Mouse (Mus musculus) MEL (cell line): ENCODE measurements around the gene Palm. TPM values are rescaled to one million over a fixed set of nuclear protein-coding genes. Genes with fewer than 3 reads are reported as not detected.

Experiments
- DNase-seq: peaks from one replicate; pipeline ENCODE4 v3.0.0; 2011; ENCODE audit warnings: low read depth, low spot score
- H3K27ac ChIP-seq: 2 replicates; pipeline ENCODE4 v1.5.1; 2012; ENCODE audit warnings: low read depth, mild to moderate bottlenecking, control low read depth, low read length, moderate library complexity; ENCODE audit not compliant: control insufficient read depth
- H3K27me3 ChIP-seq, 2 experiments: fragments of 150-350 bp in 1 of 2; sonication (generic) in 1 of 2; 2 replicates each; pipeline ENCODE4 v1.6.1; 2012; ENCODE audit warnings: low read length in 2 of 2, mild to moderate bottlenecking in 2 of 2, improper control_type of control experiment in 1 of 2, moderate library complexity in 1 of 2; ENCODE audit not compliant: insufficient read depth in 2 of 2, control insufficient read depth in 1 of 2
- H3K36me3 ChIP-seq, 2 experiments: 2 replicates each; pipeline ENCODE4 v1.6.1; 2012 to 2014; ENCODE audit warnings: low read length in 2 of 2, improper control_type of control experiment in 1 of 2, inconsistent platforms in 1 of 2, mild to moderate bottlenecking in 1 of 2; ENCODE audit not compliant: insufficient read depth in 2 of 2, control insufficient read depth in 1 of 2
- H3K4me1 ChIP-seq, 2 experiments: fragments of 150-350 bp in 1 of 2; sonication (generic) in 1 of 2; 2 replicates each; pipeline ENCODE4 v1.6.1; 2012; ENCODE audit warnings: low read length in 2 of 2, improper control_type of control experiment in 1 of 2, mild to moderate bottlenecking in 1 of 2; ENCODE audit not compliant: insufficient read depth in 2 of 2, control insufficient read depth in 1 of 2
- H3K4me3 ChIP-seq, 2 experiments: fragments of 150-350 bp in 1 of 2; sonication (generic) in 1 of 2; 2 replicates each; pipeline ENCODE4 v1.5.1; 2012; ENCODE audit warnings: low read depth in 2 of 2, low read length in 2 of 2, mild to moderate bottlenecking in 2 of 2, moderate library complexity in 2 of 2, control low read depth in 1 of 2, improper control_type of control experiment in 1 of 2; ENCODE audit not compliant: control insufficient read depth in 1 of 2, insufficient read depth in 1 of 2
- H3K79me2 ChIP-seq: 2 replicates; pipeline ENCODE4 v1.6.1; 2012; ENCODE audit warnings: mild to moderate bottlenecking, low read length, moderate library complexity; ENCODE audit not compliant: control insufficient read depth, poor library complexity, insufficient read depth
- H3K9ac ChIP-seq: 2 replicates; pipeline ENCODE4 v1.6.1; 2012; ENCODE audit warnings: low read depth, mild to moderate bottlenecking, control low read depth, low read length, moderate library complexity; ENCODE audit not compliant: control insufficient read depth, poor library complexity, severe bottlenecking
- H3K9me3 ChIP-seq: fragments of 150-350 bp; sonication (generic); replicated peaks from 2 replicates; pipeline ENCODE4 v1.6.1; 2012; ENCODE audit warnings: mild to moderate bottlenecking, low read length, improper control_type of control experiment, moderate library complexity; ENCODE audit not compliant: insufficient read depth
- BHLHE40 ChIP-seq: IDR thresholded peaks from 2 replicates; pipeline ENCODE4 v1.6.1; 2012; ENCODE audit warnings: low read depth, mild to moderate bottlenecking, inconsistent platforms, low read length, improper control_type of control experiment, borderline replicate concordance
- CTCF ChIP-seq, 3 experiments: IDR thresholded peaks in 2 of 3; conservative IDR thresholded peaks in 1 of 3; 2 replicates each; pipeline ENCODE4 v1.5.1; 2011 to 2012; ENCODE audit warnings: low read length in 3 of 3, low read depth in 2 of 3, mild to moderate bottlenecking in 2 of 3, improper control_type of control experiment in 1 of 3, inconsistent platforms in 1 of 3, mixed read lengths in 1 of 3, moderate library complexity in 1 of 3; ENCODE audit not compliant: control insufficient read depth in 1 of 3, insufficient read depth in 1 of 3, poor library complexity in 1 of 3, severe bottlenecking in 1 of 3
- E2F4 ChIP-seq: IDR thresholded peaks from 2 replicates; pipeline ENCODE4 v1.6.1; 2011; ENCODE audit warnings: low read depth, low read length, improper control_type of control experiment, borderline replicate concordance
- ELF1 ChIP-seq: IDR thresholded peaks from 2 replicates; pipeline ENCODE4 v1.6.1; 2014; ENCODE audit warnings: low read depth, mild to moderate bottlenecking, inconsistent platforms, low read length, improper control_type of control experiment, moderate library complexity
- EP300 ChIP-seq, 2 experiments: IDR thresholded peaks; 2 replicates each; pipeline ENCODE4 v1.6.1; 2011; ENCODE audit warnings: improper control_type of control experiment in 2 of 2, low read length in 2 of 2, low read depth in 1 of 2, mild to moderate bottlenecking in 1 of 2
- ETS1 ChIP-seq: IDR thresholded peaks from 2 replicates; pipeline ENCODE4 v1.6.1; 2012; ENCODE audit warnings: low read depth, mild to moderate bottlenecking, inconsistent platforms, low read length, improper control_type of control experiment, moderate library complexity
- GATA1 ChIP-seq: IDR thresholded peaks from 2 replicates; pipeline ENCODE4 v1.6.1; 2011; ENCODE audit warnings: low read depth, low read length, improper control_type of control experiment
- HCFC1 ChIP-seq: IDR thresholded peaks from 2 replicates; pipeline ENCODE4 v1.6.1; 2012; ENCODE audit warnings: low read depth, mild to moderate bottlenecking, inconsistent platforms, low read length, improper control_type of control experiment, moderate library complexity
- JUND ChIP-seq: IDR thresholded peaks from 2 replicates; pipeline ENCODE4 v1.6.1; 2011; ENCODE audit warnings: low read depth, mild to moderate bottlenecking, improper control_type of control experiment, low read length
- KAT2A ChIP-seq: conservative IDR thresholded peaks from 2 replicates; pipeline ENCODE4 v1.6.1; 2012; ENCODE audit warnings: low read depth, low read length, improper control_type of control experiment, inconsistent platforms
- MAFK ChIP-seq: IDR thresholded peaks from 2 replicates; pipeline ENCODE4 v1.6.1; 2011; ENCODE audit warnings: low read depth, mild to moderate bottlenecking, low read length, improper control_type of control experiment, borderline replicate concordance
- MAX ChIP-seq: IDR thresholded peaks from 2 replicates; pipeline ENCODE4 v1.6.1; 2011; ENCODE audit warnings: low read length, improper control_type of control experiment
- MAZ ChIP-seq: IDR thresholded peaks from 2 replicates; pipeline ENCODE4 v1.6.1; 2012; ENCODE audit warnings: low read depth, mild to moderate bottlenecking, inconsistent platforms, low read length, improper control_type of control experiment
- MEF2A ChIP-seq: IDR thresholded peaks from 2 replicates; pipeline ENCODE4 v1.6.1; 2014; ENCODE audit warnings: low read depth, mild to moderate bottlenecking, inconsistent platforms, low read length, improper control_type of control experiment; ENCODE audit not compliant: poor library complexity, insufficient replicate concordance, severe bottlenecking; ENCODE audit errors: extremely low read depth
- MXI1 ChIP-seq: IDR thresholded peaks from 2 replicates; pipeline ENCODE4 v1.6.1; 2011; ENCODE audit warnings: mild to moderate bottlenecking, low read depth, low read length, improper control_type of control experiment
- MYC ChIP-seq: IDR thresholded peaks from 2 replicates; pipeline ENCODE4 v1.6.1; 2011; ENCODE audit warnings: low read depth, mild to moderate bottlenecking, low read length, improper control_type of control experiment, moderate library complexity
- NELFE ChIP-seq: IDR thresholded peaks from 2 replicates; pipeline ENCODE4 v1.6.1; 2011; ENCODE audit warnings: low read depth, low read length, improper control_type of control experiment
- NRF1 ChIP-seq: IDR thresholded peaks from 2 replicates; pipeline ENCODE4 v1.6.1; 2014; ENCODE audit warnings: low read depth, mild to moderate bottlenecking, inconsistent platforms, low read length, improper control_type of control experiment, moderate library complexity; ENCODE audit not compliant: poor library complexity, insufficient read depth, severe bottlenecking
- POLR2AphosphoS5 ChIP-seq: IDR thresholded peaks from 2 replicates; pipeline ENCODE4 v1.6.1; 2012; ENCODE audit warnings: low read depth, borderline replicate concordance, mild to moderate bottlenecking, inconsistent platforms, low read length, moderate library complexity, mixed read lengths
- RAD21 ChIP-seq: IDR thresholded peaks from 2 replicates; pipeline ENCODE4 v1.6.1; 2011; ENCODE audit warnings: mild to moderate bottlenecking, low read depth, low read length, improper control_type of control experiment
- RCOR1 ChIP-seq: IDR thresholded peaks from 2 replicates; pipeline ENCODE4 v1.6.1; 2012; ENCODE audit warnings: low read depth, mild to moderate bottlenecking, inconsistent platforms, low read length, improper control_type of control experiment
- SIN3A ChIP-seq: IDR thresholded peaks from 2 replicates; pipeline ENCODE4 v1.6.1; 2012; ENCODE audit warnings: low read length, improper control_type of control experiment, inconsistent platforms
- SMC3 ChIP-seq: IDR thresholded peaks from 2 replicates; pipeline ENCODE4 v1.6.1; 2011; ENCODE audit warnings: low read depth, low read length, improper control_type of control experiment
- TBP ChIP-seq: IDR thresholded peaks from 2 replicates; pipeline ENCODE4 v1.8.0; 2011; ENCODE audit warnings: low read depth, low read length, improper control_type of control experiment
- TCF12 ChIP-seq: IDR thresholded peaks from 2 replicates; pipeline ENCODE4 v1.6.1; 2014; ENCODE audit warnings: low read depth, mild to moderate bottlenecking, inconsistent platforms, low read length, improper control_type of control experiment, moderate library complexity
- USF1 ChIP-seq: IDR thresholded peaks from 2 replicates; pipeline ENCODE4 v1.6.1; 2014; ENCODE audit warnings: low read depth, mild to moderate bottlenecking, inconsistent platforms, low read length, improper control_type of control experiment, moderate library complexity
- USF2 ChIP-seq, 2 experiments: IDR thresholded peaks; 2 replicates each; pipeline ENCODE4 v1.6.1; 2011 to 2012; ENCODE audit warnings: improper control_type of control experiment in 2 of 2, low read length in 2 of 2, borderline replicate concordance in 1 of 2, inconsistent platforms in 1 of 2, low read depth in 1 of 2, mild to moderate bottlenecking in 1 of 2; ENCODE audit not compliant: insufficient read depth in 1 of 2
- ZMIZ1 ChIP-seq: IDR thresholded peaks from 2 replicates; pipeline ENCODE4 v1.6.1; 2012; ENCODE audit warnings: low read depth, mild to moderate bottlenecking, inconsistent platforms, low read length, improper control_type of control experiment, moderate library complexity
- ZNF384 ChIP-seq: IDR thresholded peaks from 2 replicates; pipeline ENCODE4 v1.6.1; 2012; ENCODE audit warnings: low read depth, mild to moderate bottlenecking, inconsistent platforms, low read length, improper control_type of control experiment
- polyA plus RNA-seq, 2 experiments: library from polyadenylated mRNA; stranded (reverse) in 1 of 2; unstranded in 1 of 2; fragments of >175 nt in 1 of 2; fragments of >200 nt in 1 of 2; gene quantifications; 2 replicates each; pipeline versions ENCODE4 v1.2.1 to v1.2.4; 2012; ENCODE audit warnings: low replicate concordance in 2 of 2, low read depth in 1 of 2; ENCODE audit not compliant: insufficient read length in 2 of 2, insufficient read depth in 1 of 2, missing spikeins in 1 of 2
- total RNA-seq: library from RNA; depleted of rRNA; stranded (reverse); fragments of 300-350 nt; gene quantifications from 2 replicates; pipeline ENCODE4 v1.2.3, GENCODE M21; 2012

The Palm gene
- total and polyA plus RNA-seq, 3 experiments: 4.8 to 15.5 TPM; not detected in 1

GRCm38 (mm10) chr10:79779193-79779592 is 14.2 kb upstream of the Palm start:
- no peak for DNase-seq
- Histone ChIP-seq H3K79me2 (no peaks in the 10 kb centered on the region), H3K4me1 (peaks cover 0 to 8% of the 10 kb centered on the region in 2 experiments; a peak in 1 of 4 replicates), H3K27ac (no peak overlapping the region), H3K4me3 (no peak overlapping the region), H3K36me3 (no peaks in the 10 kb centered on the region), H3K27me3 (no peaks in the 10 kb centered on the region), H3K9me3 (no peaks in the 10 kb centered on the region), H3K9ac (no peak overlapping the region)
- no peak for TF ChIP-seq USF1
- no peak for TF ChIP-seq RAD21

- Histone ChIP-seq H3K36me3 (no peaks in the 10 kb centered on the region), H3K27me3 (no peaks in the 10 kb centered on the region), H3K4me3 (peak overlapping the region; percentile 53 to 71; a peak in 3 of 4 replicates), H3K9me3 (no peaks in the 10 kb centered on the region), H3K27ac (no peak overlapping the region), H3K9ac (no peak overlapping the region), H3K79me2 (no peaks in the 10 kb centered on the region), H3K4me1 (peaks cover 0 to 8% of the 10 kb centered on the region in 2 experiments; a peak in 1 of 4 replicates)
- DNase-seq: peak; percentile 99
- no peak for TF ChIP-seq BHLHE40
- TF ChIP-seq MAX: peak; percentile 59; the same call in 1 of the 2 replicates
- no peak for TF ChIP-seq ELF1
- TF ChIP-seq NRF1: peak; percentile 58
- no peak for TF ChIP-seq GATA1
- TF ChIP-seq MEF2A: no peak
- TF ChIP-seq SMC3: peak; percentile 44
- TF ChIP-seq POLR2AphosphoS5: no peak
- no peak for TF ChIP-seq KAT2A
- peak; percentile 53; the same call in 1 of the 2 replicates for TF ChIP-seq HCFC1
- TF ChIP-seq MAZ: peak; percentile 79
- TF ChIP-seq TBP: no peak
- peak; percentile 56 for TF ChIP-seq SIN3A
- TF ChIP-seq CTCF (IDR thresholded peaks at IDR 0.05 in 2 of 3, conservative IDR thresholded peaks at IDR 0.05 in 1 of 3; ENCODE audit: control insufficient read depth in 1 of 3, insufficient read depth in 1 of 3, low read depth in 2 of 3, low read length in 3 of 3, poor library complexity in 1 of 3, severe bottlenecking in 1 of 3): peak; percentile 69 to 94 (median 76)
- TF ChIP-seq RCOR1: no peak
- TF ChIP-seq ZMIZ1: no peak
- TF ChIP-seq JUND: no peak
- no peak for TF ChIP-seq TCF12
- no peak for TF ChIP-seq USF1
- no peak for TF ChIP-seq EP300 (IDR thresholded peaks at IDR 0.05; ENCODE audit: low read depth in 1 of 2, low read length in 2 of 2)
- no peak for TF ChIP-seq NELFE
- no peak for TF ChIP-seq MAFK
- peak; percentile 51 for TF ChIP-seq MXI1
- no peak for TF ChIP-seq E2F4
- no peak for TF ChIP-seq USF2 (IDR thresholded peaks at IDR 0.05; ENCODE audit: borderline replicate concordance in 1 of 2, insufficient read depth in 1 of 2, low read depth in 1 of 2, low read length in 2 of 2)
- 0 out of 2 replicates have a peak, but pooled peaks have one; percentile 10 for TF ChIP-seq MYC
- peak; percentile 9 for TF ChIP-seq RAD21
- TF ChIP-seq ZNF384: no peak
- peak; percentile 14; the same call in 1 of the 2 replicates for TF ChIP-seq ETS1
Observed at GRCm38 (mm10) chr10:79779784-79780663, 13.3 kb upstream of the Palm start.
